Mouse (Mus musculus): ENCODE results near the gene Sh3rf3.

DNA sequence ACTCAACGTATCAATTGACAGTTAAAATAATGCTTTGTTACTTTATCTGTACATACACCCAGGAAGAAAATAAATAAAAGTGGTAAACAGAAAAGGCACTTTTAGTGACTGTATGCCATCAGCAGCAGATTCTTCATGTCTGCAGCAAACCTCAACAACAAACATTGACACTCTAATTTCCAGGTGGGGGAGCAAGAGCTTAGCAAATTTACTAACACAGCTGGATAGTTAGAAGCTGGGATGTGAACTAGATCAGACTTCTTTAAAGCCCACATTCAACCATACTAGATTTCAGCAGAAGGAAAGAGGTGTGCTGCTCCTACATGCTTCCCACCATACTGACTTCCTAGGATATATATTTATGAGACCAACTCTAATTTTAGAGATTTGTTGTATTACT lies 359.4 kb downstream of the Sh3rf3 start:
- TF ChIP-seq CTCF (IDR thresholded peaks at IDR 0.05; ENCODE audit: borderline replicate concordance, control insufficient read depth, extremely low read depth, insufficient read depth, low read length, poor library complexity) (no peak), POLR2A (IDR thresholded peaks at IDR 0.05; ENCODE audit: control insufficient read depth, extremely low read depth, insufficient read depth, low read length, poor library complexity) (no peak)
